Mouse (Mus musculus) ES-Bruce4 (cell line): ENCODE results near the gene Jmjd1c.

Experiments used
- EP300 ChIP-seq: IDR thresholded peaks from 2 replicates; pipeline ENCODE4 v1.6.1; 2011; ENCODE audit warnings: low read depth, low read length; ENCODE audit not compliant: insufficient read depth
- POLR2A ChIP-seq: IDR thresholded peaks from one replicate; pipeline ENCODE4 v1.8.1; 2011; ENCODE audit warnings: low read length; ENCODE audit not compliant: insufficient read depth

- TF ChIP-seq POLR2A (no peak), EP300 (no peak)
Observed at GRCm38 (mm10) chr10:67057696-67058095, 38.2 kb upstream of the Jmjd1c start.
